Mouse (Mus musculus): ENCODE results near the gene Qrfpr.

GRCm38 (mm10) chr3:36210939-36211338 lies 11.2 kb downstream of the Qrfpr start:
- no peak for TF ChIP-seq EP300 (IDR thresholded peaks at IDR 0.05; ENCODE audit: low read length)
- no peak for TF ChIP-seq CTCF (conservative IDR thresholded peaks at IDR 0.05 in 1 of 2, IDR thresholded peaks at IDR 0.05 in 1 of 2; ENCODE audit: low read depth in 2 of 2, low read length in 2 of 2)
- no peak for TF ChIP-seq POLR2A (IDR thresholded peaks at IDR 0.05; ENCODE audit: low read depth, low read length)
- no peak for TF ChIP-seq USF1 (IDR thresholded peaks at IDR 0.05; ENCODE audit: low read depth, low read length)
- no peak for TF ChIP-seq MYC (IDR thresholded peaks at IDR 0.05; ENCODE audit: low read depth, low read length)
- no peak for TF ChIP-seq NRF1 (IDR thresholded peaks at IDR 0.05; ENCODE audit: low read depth, low read length)

Data from CH12.LX (cell line).